ENCODE assay signal across 18 mouse cellular contexts in the genomic region with DNA sequence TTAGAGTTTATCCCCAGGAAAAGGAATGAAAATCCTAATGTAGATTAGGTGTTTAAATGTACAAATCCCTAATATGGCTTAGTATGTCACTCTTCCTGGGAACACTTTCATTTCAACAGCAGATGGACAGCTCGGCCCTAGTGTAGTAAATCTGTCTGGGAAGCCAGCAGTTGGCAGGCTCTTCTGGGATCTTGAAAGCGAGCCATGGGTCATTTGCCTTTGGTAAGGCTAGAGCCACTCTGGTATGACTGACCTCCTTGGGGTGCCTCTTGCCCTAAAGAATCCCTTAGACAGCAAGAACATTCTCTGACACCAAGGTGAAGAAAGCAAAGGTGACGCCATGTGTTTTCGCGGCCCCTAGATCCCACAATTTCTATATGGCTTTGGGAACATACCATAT.
A peak's percentile ranks its signal among the peaks of the same experiment; 100 is the strongest.
DNase-seq lines count a peak whose midpoint lies in the region; ATAC-seq lines count a peak whose summit lies in the region.
"Had no signal": no experiment of that assay in that cellular context is flagged by ENCODE, and none has a peak within 500 bp of the region (broad histone marks: within the 10 kb centered on the region; RNA-seq: fewer than 3 reads in every experiment).

No protein-coding gene starts in this region.

- no peaks in the 10 kb centered on the region for H3K36me3 ChIP-seq in kidney, embryonic 16.5 days (ENCODE audit: insufficient read depth, low read length)
- H3K36me3 ChIP-seq: embryonic facial prominence, embryonic 15.5 days; limb, embryonic 10.5 days; liver, embryonic 13.5 days had no signal

- H3K4me2 ChIP-seq in kidney, embryonic 16.5 days (replicated peaks; ENCODE audit: low read depth, low read length), result no peak overlapping the region
- H3K4me2 ChIP-seq: embryonic facial prominence, embryonic 15.5 days; forebrain, embryonic 12.5 days; hindbrain, embryonic 12.5 days; liver, embryonic 13.5 days; neural tube, embryonic 12.5 days had no signal

- H3K27ac ChIP-seq in kidney, embryonic 16.5 days (ENCODE audit: low read length), result no peak overlapping the region
- H3K27ac ChIP-seq: embryonic facial prominence, embryonic 15.5 days; forebrain, embryonic 12.5 days; heart, adult 2 months; hindbrain, embryonic 12.5 days; limb, embryonic 10.5 days; liver, embryonic 13.5 days; neural tube, embryonic 12.5 days had no signal

- 85% methylated on average over 5 of the region's 5 CpGs for WGBS in kidney, embryonic 16.5 days

- no peak for ATAC-seq in kidney, embryonic 16.5 days (ENCODE audit: low FRiP score, low TSS enrichment)
- ATAC-seq: intestine, postnatal 0 days; midbrain, embryonic 16.5 days had no signal

- DNase-seq in adrenal gland, postnatal 10 days, result peak; percentile 47
- DNase-seq in adrenal gland, adult 8-10 months, result no peak
- DNase-seq in kidney, adult 9 months, result peak; percentile 70
- DNase-seq in cerebellum, adult 9-10 months, result peak; percentile 45
- DNase-seq in gastrocnemius, postnatal 25 days, result peak; percentile 26
- no peak for DNase-seq in natural killer cell, adult 2 months (ENCODE audit: low spot score in 2 of 2)
- DNase-seq in right cerebral cortex, postnatal 25 days, result no peak
- DNase-seq: liver, embryonic 13.5 days had no signal

- no peaks in the 10 kb centered on the region for H3K4me1 ChIP-seq in kidney, embryonic 16.5 days (ENCODE audit: insufficient read depth, low read length)
- H3K4me1 ChIP-seq: embryonic facial prominence, embryonic 15.5 days; forebrain, embryonic 12.5 days; hindbrain, embryonic 12.5 days; limb, embryonic 10.5 days; liver, embryonic 13.5 days; neural tube, embryonic 12.5 days had no signal

- H3K9me3 ChIP-seq in kidney, embryonic 16.5 days (ENCODE audit: low read length), result 0 out of 2 replicates have a peak, but pooled peaks cover 4% of the 10 kb centered on the region
- H3K9me3 ChIP-seq: embryonic facial prominence, embryonic 15.5 days; forebrain, embryonic 12.5 days; hindbrain, embryonic 12.5 days; limb, embryonic 10.5 days had no signal

- H3K27me3 ChIP-seq in kidney, embryonic 16.5 days (ENCODE audit: insufficient read depth, low read length), result no peaks in the 10 kb centered on the region
- H3K27me3 ChIP-seq: CH12.LX; embryonic facial prominence, embryonic 15.5 days; forebrain, embryonic 12.5 days; hindbrain, embryonic 12.5 days; liver, embryonic 13.5 days; neural tube, embryonic 12.5 days had no signal

- no peak overlapping the region for H3K4me3 ChIP-seq in kidney, embryonic 16.5 days (ENCODE audit: low read length)
- H3K4me3 ChIP-seq: embryonic facial prominence, embryonic 15.5 days; forebrain, embryonic 12.5 days; heart, adult 2 months; hindbrain, embryonic 12.5 days; limb, embryonic 10.5 days; liver, embryonic 13.5 days; neural tube, embryonic 12.5 days had no signal

- H3K9ac ChIP-seq in kidney, embryonic 16.5 days (replicated peaks; ENCODE audit: low read length), result no peak overlapping the region
- H3K9ac ChIP-seq: embryonic facial prominence, embryonic 15.5 days; forebrain, embryonic 12.5 days; hindbrain, embryonic 12.5 days; liver, embryonic 13.5 days; neural tube, embryonic 12.5 days had no signal

Comparison
In these comparisons a context has a peak if more than half of its experiments do, and no peak if none do; other contexts are left out.
1. DNase-seq: peak in adrenal gland, postnatal 10 days (single experiment), kidney, adult 9 months (single experiment), cerebellum, adult 9-10 months (single experiment) and gastrocnemius, postnatal 25 days (single experiment); none in adrenal gland, adult 8-10 months (single experiment), natural killer cell, adult 2 months (0 of 2) and right cerebral cortex, postnatal 25 days (single experiment).